Mouse (Mus musculus) heart, embryonic 11.5 days (tissue): ENCODE measurements around the gene Rpl9. TPM values are rescaled to one million over a fixed set of nuclear protein-coding genes. Genes with fewer than 3 reads are reported as not detected.

Experiments used
- ATAC-seq: fragments of 200-750 bp; cut with Nextera tagmentation; replicated peaks from 2 replicates; pipeline ENCODE4 v1.8.0; 2017; ENCODE audit warnings: moderate library complexity; ENCODE audit not compliant: insufficient number of reproducible peaks, low FRiP score, low TSS enrichment
- H3K27ac ChIP-seq: fragments of 300-500 bp; sonication (generic); 2 replicates; pipeline ENCODE4 v1.5.1; 2014; ENCODE audit warnings: mild to moderate bottlenecking, low read depth, low read length
- H3K27me3 ChIP-seq: fragments of 300-500 bp; sonication (generic); 2 replicates; pipeline ENCODE4 v1.6.1; 2014; ENCODE audit warnings: mild to moderate bottlenecking, low read length, mixed read lengths; ENCODE audit not compliant: control insufficient read depth, insufficient read depth
- H3K36me3 ChIP-seq: fragments of 300-500 bp; sonication (generic); 2 replicates; pipeline ENCODE4 v1.6.1; 2014; ENCODE audit warnings: mild to moderate bottlenecking, low read length, moderate library complexity, mixed read lengths; ENCODE audit not compliant: control insufficient read depth, insufficient read depth
- H3K4me1 ChIP-seq: fragments of 300-500 bp; sonication (generic); 2 replicates; pipeline ENCODE4 v1.6.1; 2014; ENCODE audit warnings: low read length; ENCODE audit not compliant: control insufficient read depth, insufficient read depth
- H3K4me2 ChIP-seq: fragments of 300-500 bp; sonication (generic); 2 replicates; pipeline ENCODE4 v1.6.1; 2014; ENCODE audit warnings: mild to moderate bottlenecking, moderate library complexity
- H3K4me3 ChIP-seq: fragments of 300-500 bp; sonication (generic); 2 replicates; pipeline ENCODE4 v1.5.1; 2014; ENCODE audit warnings: low read depth, low read length
- H3K9ac ChIP-seq: fragments of 300-500 bp; sonication (generic); 2 replicates; pipeline ENCODE4 v1.6.1; 2014; ENCODE audit warnings: mild to moderate bottlenecking, low read depth, low read length, moderate library complexity
- H3K9me3 ChIP-seq: fragments of 300-500 bp; sonication (generic); replicated peaks from 2 replicates; pipeline ENCODE4 v1.6.1; 2016; ENCODE audit warnings: low read length; ENCODE audit not compliant: control insufficient read depth
- WGBS: fragments of 180-500 bp; shearing (Covaris S2); extraction: QIAGEN DNeasy Blood & Tissue Kit; methylation state at CpG from one replicate; pipeline ENCODE4 v1.1.7; 2014; ENCODE audit not compliant: insufficient replicate concordance; 5-methylcytosine and 5-hydroxymethylcytosine counted together
- polyA plus RNA-seq: library from polyadenylated mRNA; unstranded; fragments of >200 nt; fragmentation: Nextera tagmentation; extraction: Ambion mirVana; gene quantifications from 2 replicates; pipeline ENCODE4 v1.2.1, GENCODE M21; 2014

The Rpl9 gene
- polyA plus RNA-seq, 1 experiment from 2014 or later = 708 TPM

GRCm38 (mm10) chr5:65394425-65394824 is 3.2 kb upstream of the Rpl9 start:
- Histone ChIP-seq H3K4me1 (0 out of 2 replicates have a peak, but pooled peaks cover 4% of the 10 kb centered on the region), H3K9ac (no peak overlapping the region), H3K9me3 (no peaks in the 10 kb centered on the region), H3K4me2 (no peak overlapping the region), H3K4me3 (no peak overlapping the region), H3K27me3 (no peaks in the 10 kb centered on the region), H3K27ac (no peak overlapping the region), H3K36me3 (peaks cover 8% of the 10 kb centered on the region)
- ATAC-seq = no peak
- 93% methylated on average over 7 of the region's 7 CpGs for WGBS

GRCm38 (mm10) chr5:65391753-65392152 is 509 bp upstream of the Rpl9 start:
- Histone ChIP-seq H3K9me3 (no peaks in the 10 kb centered on the region), H3K9ac (peak overlapping the region; percentile 100), H3K4me1 (0 out of 2 replicates have a peak, but pooled peaks cover 4% of the 10 kb centered on the region), H3K27me3 (no peaks in the 10 kb centered on the region), H3K4me2 (peak overlapping the region; percentile 74), H3K27ac (peak overlapping the region; percentile 87), H3K4me3 (peak overlapping the region; percentile 98), H3K36me3 (peaks cover 17% of the 10 kb centered on the region)
- 5% methylated on average over 12 of the region's 12 CpGs for WGBS
- no peak for ATAC-seq

- no peak overlapping the region for H3K4me2 ChIP-seq
- H3K9me3 ChIP-seq = no peaks in the 10 kb centered on the region
- 79% methylated on average over 6 of the region's 6 CpGs for WGBS
- 0 out of 2 replicates have a peak, but pooled peaks cover 4% of the 10 kb centered on the region for H3K4me1 ChIP-seq
- no peak overlapping the region for H3K9ac ChIP-seq
- H3K36me3 ChIP-seq = peaks cover 13% of the 10 kb centered on the region
- H3K27me3 ChIP-seq = no peaks in the 10 kb centered on the region
- H3K27ac ChIP-seq = no peak overlapping the region
- no peak for ATAC-seq
- H3K4me3 ChIP-seq = no peak overlapping the region
Observed at GRCm38 (mm10) chr5:65387008-65387867, 4.0 kb downstream of the Rpl9 start.

GRCm38 (mm10) chr5:65385704-65386103 is 5.5 kb downstream of the Rpl9 start:
- Histone ChIP-seq H3K4me2 (no peak overlapping the region), H3K9me3 (no peaks in the 10 kb centered on the region), H3K4me1 (0 out of 2 replicates have a peak, but pooled peaks cover 4% of the 10 kb centered on the region), H3K27me3 (no peaks in the 10 kb centered on the region), H3K36me3 (peaks cover 13% of the 10 kb centered on the region), H3K27ac (no peak overlapping the region), H3K9ac (no peak overlapping the region), H3K4me3 (no peak overlapping the region)
- ATAC-seq = no peak
- WGBS = 76% methylated on average over 2 of the region's 2 CpGs

GRCm38 (mm10) chr5:65374746-65375145 is 16.5 kb downstream of the Rpl9 start:
- WGBS = 80% methylated on average over 7 of the region's 7 CpGs
- Histone ChIP-seq H3K27me3 (no peaks in the 10 kb centered on the region), H3K4me3 (no peak overlapping the region), H3K9me3 (no peaks in the 10 kb centered on the region), H3K27ac (no peak overlapping the region), H3K4me1 (no peaks in the 10 kb centered on the region), H3K9ac (no peak overlapping the region), H3K36me3 (no peaks in the 10 kb centered on the region), H3K4me2 (no peak overlapping the region)
- ATAC-seq = no peak

GRCm38 (mm10) chr5:65371551-65371950 is 19.7 kb downstream of the Rpl9 start:
- no peak overlapping the region for H3K27ac ChIP-seq
- no peak overlapping the region for H3K4me2 ChIP-seq
- no peak overlapping the region for H3K4me3 ChIP-seq
- WGBS = 92% methylated on average over 7 of the region's 7 CpGs
- no peaks in the 10 kb centered on the region for H3K4me1 ChIP-seq
- ATAC-seq = no peak
- H3K9me3 ChIP-seq = no peaks in the 10 kb centered on the region
- no peaks in the 10 kb centered on the region for H3K36me3 ChIP-seq
- H3K27me3 ChIP-seq = no peaks in the 10 kb centered on the region
- H3K9ac ChIP-seq = no peak overlapping the region

GRCm38 (mm10) chr5:65367837-65368236 is 23.4 kb downstream of the Rpl9 start:
- Histone ChIP-seq H3K4me3 (no peak overlapping the region), H3K4me2 (no peak overlapping the region), H3K27ac (no peak overlapping the region), H3K36me3 (no peaks in the 10 kb centered on the region), H3K27me3 (no peaks in the 10 kb centered on the region), H3K9ac (no peak overlapping the region), H3K4me1 (no peaks in the 10 kb centered on the region), H3K9me3 (no peaks in the 10 kb centered on the region)
- WGBS = 68% methylated on average over 11 of the region's 11 CpGs
- ATAC-seq = no peak

- Histone ChIP-seq H3K27ac (no peak overlapping the region), H3K9me3 (no peaks in the 10 kb centered on the region), H3K27me3 (no peaks in the 10 kb centered on the region), H3K36me3 (no peaks in the 10 kb centered on the region), H3K4me2 (no peak overlapping the region), H3K9ac (no peak overlapping the region), H3K4me3 (no peak overlapping the region), H3K4me1 (no peaks in the 10 kb centered on the region)
- ATAC-seq = no peak
- 81% methylated on average over 3 of the region's 3 CpGs for WGBS
Observed at GRCm38 (mm10) chr5:65357771-65358170, 33.5 kb downstream of the Rpl9 start.

- 77% methylated on average over 6 of the region's 6 CpGs for WGBS
- no peak overlapping the region for H3K9ac ChIP-seq
- no peaks in the 10 kb centered on the region for H3K36me3 ChIP-seq
- H3K9me3 ChIP-seq = no peaks in the 10 kb centered on the region
- H3K27ac ChIP-seq = no peak overlapping the region
- no peaks in the 10 kb centered on the region for H3K27me3 ChIP-seq
- no peak for ATAC-seq
- H3K4me1 ChIP-seq = no peaks in the 10 kb centered on the region
- H3K4me2 ChIP-seq = no peak overlapping the region
- no peak overlapping the region for H3K4me3 ChIP-seq
Observed at GRCm38 (mm10) chr5:65356851-65357250, 34.4 kb downstream of the Rpl9 start.
